Comparison of ENCODE assay signal across 13 mouse cellular contexts in genomic region chr10:14048916-14049445, GRCm38 (mm10).
DNase-seq lines count a peak whose midpoint lies in the region; ATAC-seq and TF ChIP-seq lines count a peak whose summit lies in the region.
"Had no signal": no experiment of that assay in that cellular context is flagged by ENCODE, and none has a peak within 500 bp of the region (broad histone marks: within the 10 kb centered on the region; RNA-seq: fewer than 3 reads in every experiment).

No protein-coding gene starts in this region.

- no peak overlapping the region for H3K4me2 ChIP-seq in forebrain, embryonic 15.5 days (replicated peaks)
- no peak overlapping the region for H3K4me2 ChIP-seq in forebrain, embryonic 12.5 days
- no peak overlapping the region for H3K4me2 ChIP-seq in limb, embryonic 12.5 days
- H3K4me2 ChIP-seq in embryonic facial prominence, embryonic 14.5 days (ENCODE audit: low read depth, low read length): no peak overlapping the region
- H3K4me2 ChIP-seq in hindbrain, postnatal 0 days (ENCODE audit: low read depth, low read length): no peak overlapping the region
- H3K4me2 ChIP-seq: liver, embryonic 11.5 days; neural tube, embryonic 12.5 days had no signal

- H3K9me3 ChIP-seq in forebrain, embryonic 15.5 days: no peaks in the 10 kb centered on the region
- H3K9me3 ChIP-seq in forebrain, embryonic 12.5 days: no peaks in the 10 kb centered on the region
- H3K9me3 ChIP-seq in limb, embryonic 12.5 days: no peaks in the 10 kb centered on the region
- H3K9me3 ChIP-seq in limb, embryonic 10.5 days (replicated peaks): no peaks in the 10 kb centered on the region
- no peaks in the 10 kb centered on the region for H3K9me3 ChIP-seq in embryonic facial prominence, embryonic 14.5 days (ENCODE audit: control insufficient read depth, low read length)
- H3K9me3 ChIP-seq in hindbrain, embryonic 10.5 days: no peaks in the 10 kb centered on the region
- H3K9me3 ChIP-seq in hindbrain, postnatal 0 days (ENCODE audit: low read length): no peaks in the 10 kb centered on the region
- H3K9me3 ChIP-seq: neural tube, embryonic 12.5 days had no signal

- H3K36me3 ChIP-seq in forebrain, embryonic 15.5 days: no peaks in the 10 kb centered on the region
- no peaks in the 10 kb centered on the region for H3K36me3 ChIP-seq in forebrain, embryonic 12.5 days (replicated peaks)
- no peaks in the 10 kb centered on the region for H3K36me3 ChIP-seq in limb, embryonic 12.5 days
- H3K36me3 ChIP-seq in limb, embryonic 10.5 days: no peaks in the 10 kb centered on the region
- no peaks in the 10 kb centered on the region for H3K36me3 ChIP-seq in embryonic facial prominence, embryonic 14.5 days (ENCODE audit: control insufficient read depth, insufficient read depth, low read length)
- H3K36me3 ChIP-seq in hindbrain, embryonic 10.5 days: no peaks in the 10 kb centered on the region
- H3K36me3 ChIP-seq in hindbrain, postnatal 0 days (ENCODE audit: insufficient read depth, low read length): no peaks in the 10 kb centered on the region
- H3K36me3 ChIP-seq: neural tube, embryonic 12.5 days had no signal

- no peaks in the 10 kb centered on the region for H3K27me3 ChIP-seq in forebrain, embryonic 15.5 days
- no peaks in the 10 kb centered on the region for H3K27me3 ChIP-seq in forebrain, embryonic 12.5 days
- H3K27me3 ChIP-seq in limb, embryonic 12.5 days: peaks cover 12% of the 10 kb centered on the region; the same call in 1 of the 2 replicates
- no peaks in the 10 kb centered on the region for H3K27me3 ChIP-seq in limb, embryonic 10.5 days (ENCODE audit: low read depth, poor library complexity, severe bottlenecking)
- no peaks in the 10 kb centered on the region for H3K27me3 ChIP-seq in embryonic facial prominence, embryonic 14.5 days (replicated peaks; ENCODE audit: control insufficient read depth, insufficient read depth, low read length)
- no peaks in the 10 kb centered on the region for H3K27me3 ChIP-seq in hindbrain, embryonic 10.5 days (ENCODE audit: insufficient read depth, poor library complexity, severe bottlenecking)
- no peaks in the 10 kb centered on the region for H3K27me3 ChIP-seq in hindbrain, postnatal 0 days (ENCODE audit: insufficient read depth, low read length)
- H3K27me3 ChIP-seq: CH12.LX; neural tube, embryonic 12.5 days had no signal

- no peak for TF ChIP-seq CTCF in hindbrain, postnatal 0 days (IDR thresholded peaks at IDR 0.05; ENCODE audit: low read depth)

- H3K27ac ChIP-seq in forebrain, embryonic 15.5 days (replicated peaks): peak overlapping the region; percentile 41
- H3K27ac ChIP-seq in forebrain, embryonic 12.5 days: no peak overlapping the region
- 0 out of 2 replicates have a peak overlapping the region, but pooled peaks have one; percentile 1 for H3K27ac ChIP-seq in limb, embryonic 12.5 days
- H3K27ac ChIP-seq in limb, embryonic 10.5 days: no peak overlapping the region
- peak overlapping the region; percentile 35; the same call in 1 of the 2 replicates for H3K27ac ChIP-seq in embryonic facial prominence, embryonic 14.5 days (replicated peaks; ENCODE audit: low read depth, low read length)
- no peak overlapping the region; the same call in 1 of the 2 replicates for H3K27ac ChIP-seq in hindbrain, embryonic 10.5 days
- H3K27ac ChIP-seq in hindbrain, postnatal 0 days: no peak overlapping the region
- H3K27ac ChIP-seq: neural tube, embryonic 12.5 days had no signal

- no peak overlapping the region for H3K9ac ChIP-seq in forebrain, embryonic 15.5 days (replicated peaks)
- H3K9ac ChIP-seq in forebrain, embryonic 12.5 days: no peak overlapping the region
- H3K9ac ChIP-seq in limb, embryonic 12.5 days (replicated peaks): no peak overlapping the region
- H3K9ac ChIP-seq in embryonic facial prominence, embryonic 14.5 days (ENCODE audit: low read depth, low read length): no peak overlapping the region
- H3K9ac ChIP-seq in hindbrain, postnatal 0 days (replicated peaks; ENCODE audit: low read length): no peak overlapping the region
- H3K9ac ChIP-seq: neural tube, embryonic 12.5 days had no signal

- no peak overlapping the region for H3K4me3 ChIP-seq in forebrain, embryonic 15.5 days
- H3K4me3 ChIP-seq in forebrain, embryonic 12.5 days (replicated peaks): no peak overlapping the region
- H3K4me3 ChIP-seq in limb, embryonic 12.5 days (replicated peaks): no peak overlapping the region
- no peak overlapping the region for H3K4me3 ChIP-seq in limb, embryonic 10.5 days
- no peak overlapping the region for H3K4me3 ChIP-seq in embryonic facial prominence, embryonic 14.5 days (ENCODE audit: low read depth, low read length)
- no peak overlapping the region for H3K4me3 ChIP-seq in hindbrain, embryonic 10.5 days
- H3K4me3 ChIP-seq in hindbrain, postnatal 0 days (ENCODE audit: low read length): no peak overlapping the region
- H3K4me3 ChIP-seq: neural tube, embryonic 12.5 days had no signal

- H3K4me1 ChIP-seq in forebrain, embryonic 15.5 days: peaks cover 32% of the 10 kb centered on the region
- peaks cover 32% of the 10 kb centered on the region for H3K4me1 ChIP-seq in forebrain, embryonic 12.5 days
- peaks cover 23% of the 10 kb centered on the region for H3K4me1 ChIP-seq in limb, embryonic 12.5 days (replicated peaks)
- H3K4me1 ChIP-seq in limb, embryonic 10.5 days: peaks cover 34% of the 10 kb centered on the region
- H3K4me1 ChIP-seq in embryonic facial prominence, embryonic 14.5 days (ENCODE audit: control insufficient read depth, insufficient read depth, low read length): peaks cover 31% of the 10 kb centered on the region
- peaks cover 41% of the 10 kb centered on the region for H3K4me1 ChIP-seq in hindbrain, embryonic 10.5 days (replicated peaks)
- H3K4me1 ChIP-seq in hindbrain, postnatal 0 days (ENCODE audit: insufficient read depth, low read length): peaks cover 12% of the 10 kb centered on the region; the same call in 1 of the 2 replicates

- 0 out of 2 replicates have a peak, but pooled peaks have one; percentile 33 for ATAC-seq in forebrain, embryonic 15.5 days (replicated peaks)
- no peak for ATAC-seq in forebrain, embryonic 12.5 days (ENCODE audit: low FRiP score)
- no peak for ATAC-seq in limb, embryonic 12.5 days (ENCODE audit: insufficient number of reproducible peaks, insufficient read depth, low FRiP score, low TSS enrichment, low read depth)
- ATAC-seq in embryonic facial prominence, embryonic 14.5 days (ENCODE audit: low read depth): peak; percentile 78
- ATAC-seq in hindbrain, postnatal 0 days: no peak

- DNase-seq in limb, embryonic 10.5 days (ENCODE audit: low spot score): no peak
- peak; percentile 82 for DNase-seq in embryonic facial prominence, embryonic 14.5 days (ENCODE audit: low spot score)
- DNase-seq in telencephalon, adult 2 months (ENCODE audit: low read depth, low spot score): peak; percentile 60
- no peak for DNase-seq in hindbrain, embryonic 10.5 days (ENCODE audit: low spot score)
- DNase-seq in hindbrain, postnatal 0 days (ENCODE audit: low spot score): no peak
- DNase-seq: kidney, adult 11 months; right cerebral cortex, adult 18-20 months had no signal

- 56% methylated on average over 10 of the region's 10 CpGs for WGBS in forebrain, embryonic 15.5 days
- WGBS in forebrain, embryonic 12.5 days: 78% methylated on average over 10 of the region's 10 CpGs
- WGBS in limb, embryonic 12.5 days: 69% methylated on average over 10 of the region's 10 CpGs
- WGBS in limb, embryonic 10.5 days: 79% methylated on average over 10 of the region's 10 CpGs
- 46% methylated on average over 10 of the region's 10 CpGs for WGBS in embryonic facial prominence, embryonic 14.5 days
- 78% methylated on average over 10 of the region's 10 CpGs for WGBS in hindbrain, embryonic 10.5 days
- WGBS in hindbrain, postnatal 0 days: 56% methylated on average over 10 of the region's 10 CpGs

Comparison
In these comparisons a context has a peak if more than half of its experiments do, and no peak if none do; other contexts are left out.
1. ATAC-seq: peak in forebrain, embryonic 15.5 days (single experiment) and embryonic facial prominence, embryonic 14.5 days (single experiment); none in forebrain, embryonic 12.5 days (single experiment), limb, embryonic 12.5 days (single experiment) and hindbrain, postnatal 0 days (single experiment).
2. H3K27ac ChIP-seq: peak in forebrain, embryonic 15.5 days (single experiment), limb, embryonic 12.5 days (single experiment) and embryonic facial prominence, embryonic 14.5 days (single experiment); none in forebrain, embryonic 12.5 days (single experiment), limb, embryonic 10.5 days (single experiment), hindbrain, embryonic 10.5 days (single experiment) and hindbrain, postnatal 0 days (single experiment).
3. DNase-seq: peak in embryonic facial prominence, embryonic 14.5 days (single experiment) and telencephalon, adult 2 months (single experiment); none in limb, embryonic 10.5 days (single experiment), hindbrain, embryonic 10.5 days (single experiment) and hindbrain, postnatal 0 days (single experiment).